Mouse (Mus musculus): ENCODE measurements at regions not wholly inside any gene's neighbourhood (a gene's known extent, or its start where the extent isn't known, plus 50 kb on each side); places are given as distances from the start of the nearest gene placed in this dataset.

- TF ChIP-seq POLR2A (IDR thresholded peaks at IDR 0.05; ENCODE audit: low read depth, low read length), result no peak
- Histone ChIP-seq H3K4me1 (ENCODE audit: control insufficient read depth, insufficient read depth, low read length) (peaks cover 12% of the 10 kb centered on the region), H3K27ac (ENCODE audit: insufficient read depth, low read length) (peak overlapping the region; percentile 95), H3K4me3 (ENCODE audit: insufficient read depth, low read length) (no peak overlapping the region)
Measured at GRCm38 (mm10) chr11:35065959-35066414, 55.0 kb upstream of the Slit3 start.

GRCm38 (mm10) chr11:35057791-35058190, 63.2 kb upstream of the Slit3 start:
- H3K27ac ChIP-seq (ENCODE audit: insufficient read depth, low read length), result no peak overlapping the region
- H3K4me1 ChIP-seq (ENCODE audit: control insufficient read depth, insufficient read depth, low read length), result peaks cover 16% of the 10 kb centered on the region
- no peak overlapping the region for H3K4me3 ChIP-seq (ENCODE audit: insufficient read depth, low read length)
- TF ChIP-seq CTCF (IDR thresholded peaks at IDR 0.05; ENCODE audit: borderline replicate concordance, insufficient read depth, low read length) (no peak), POLR2A (IDR thresholded peaks at IDR 0.05; ENCODE audit: low read depth, low read length) (no peak)

- H3K27ac ChIP-seq (ENCODE audit: insufficient read depth, low read length), result peak overlapping the region; percentile 65
- TF ChIP-seq CTCF (IDR thresholded peaks at IDR 0.05; ENCODE audit: borderline replicate concordance, insufficient read depth, low read length) (no peak), POLR2A (IDR thresholded peaks at IDR 0.05; ENCODE audit: low read depth, low read length) (no peak)
- no peak overlapping the region for H3K4me3 ChIP-seq (ENCODE audit: insufficient read depth, low read length)
- H3K4me1 ChIP-seq (ENCODE audit: control insufficient read depth, insufficient read depth, low read length), result peaks cover 16% of the 10 kb centered on the region
Measured at GRCm38 (mm10) chr11:35055496-35056125, 65.4 kb upstream of the Slit3 start.

- TF ChIP-seq POLR2A (IDR thresholded peaks at IDR 0.05; ENCODE audit: low read depth, low read length), result no peak
- TF ChIP-seq CTCF (IDR thresholded peaks at IDR 0.05; ENCODE audit: borderline replicate concordance, insufficient read depth, low read length), result no peak
- Histone ChIP-seq H3K4me1 (ENCODE audit: control insufficient read depth, insufficient read depth, low read length) (peaks cover 16% of the 10 kb centered on the region), H3K27ac (ENCODE audit: insufficient read depth, low read length) (peak overlapping the region; percentile 90), H3K4me3 (ENCODE audit: insufficient read depth, low read length) (no peak overlapping the region)
Measured at GRCm38 (mm10) chr11:35053613-35053950, 67.4 kb upstream of the Slit3 start.

GRCm38 (mm10) chr11:35052856-35053612, 68.0 kb upstream of the Slit3 start:
- no peak for TF ChIP-seq POLR2A (IDR thresholded peaks at IDR 0.05; ENCODE audit: low read depth, low read length)
- no peak for TF ChIP-seq CTCF (IDR thresholded peaks at IDR 0.05; ENCODE audit: borderline replicate concordance, insufficient read depth, low read length)
- Histone ChIP-seq H3K27ac (ENCODE audit: insufficient read depth, low read length) (peak overlapping the region; percentile 90), H3K4me1 (ENCODE audit: control insufficient read depth, insufficient read depth, low read length) (peaks cover 16% of the 10 kb centered on the region), H3K4me3 (ENCODE audit: insufficient read depth, low read length) (no peak overlapping the region)

- H3K27ac ChIP-seq (ENCODE audit: insufficient read depth, low read length), result no peak overlapping the region
- TF ChIP-seq POLR2A (IDR thresholded peaks at IDR 0.05; ENCODE audit: low read depth, low read length) (no peak), CTCF (IDR thresholded peaks at IDR 0.05; ENCODE audit: borderline replicate concordance, insufficient read depth, low read length) (no peak)
- H3K4me3 ChIP-seq (ENCODE audit: insufficient read depth, low read length), result no peak overlapping the region
- H3K4me1 ChIP-seq (ENCODE audit: control insufficient read depth, insufficient read depth, low read length), result peaks cover 10% of the 10 kb centered on the region
Measured at GRCm38 (mm10) chr11:35049663-35050215, 71.3 kb upstream of the Slit3 start.

GRCm38 (mm10) chr11:35044659-35045058, 76.4 kb upstream of the Slit3 start:
- Histone ChIP-seq H3K4me3 (ENCODE audit: insufficient read depth, low read length) (no peak overlapping the region), H3K27ac (ENCODE audit: insufficient read depth, low read length) (no peak overlapping the region), H3K4me1 (ENCODE audit: control insufficient read depth, insufficient read depth, low read length) (no peaks in the 10 kb centered on the region)
- TF ChIP-seq CTCF (IDR thresholded peaks at IDR 0.05; ENCODE audit: borderline replicate concordance, insufficient read depth, low read length), result no peak
- TF ChIP-seq POLR2A (IDR thresholded peaks at IDR 0.05; ENCODE audit: low read depth, low read length), result no peak

GRCm38 (mm10) chr11:35024448-35024847, 96.6 kb upstream of the Slit3 start:
- no peak overlapping the region for H3K27ac ChIP-seq (ENCODE audit: insufficient read depth, low read length)
- TF ChIP-seq POLR2A (IDR thresholded peaks at IDR 0.05; ENCODE audit: low read depth, low read length), result no peak
- TF ChIP-seq CTCF (IDR thresholded peaks at IDR 0.05; ENCODE audit: borderline replicate concordance, insufficient read depth, low read length), result no peak
- H3K4me3 ChIP-seq (ENCODE audit: insufficient read depth, low read length), result no peak overlapping the region
- peaks cover 3% of the 10 kb centered on the region for H3K4me1 ChIP-seq (ENCODE audit: control insufficient read depth, insufficient read depth, low read length)

GRCm38 (mm10) chr11:35023813-35024212, 97.2 kb upstream of the Slit3 start:
- Histone ChIP-seq H3K27ac (ENCODE audit: insufficient read depth, low read length) (no peak overlapping the region), H3K4me1 (ENCODE audit: control insufficient read depth, insufficient read depth, low read length) (peaks cover 3% of the 10 kb centered on the region), H3K4me3 (ENCODE audit: insufficient read depth, low read length) (no peak overlapping the region)
- TF ChIP-seq CTCF (IDR thresholded peaks at IDR 0.05; ENCODE audit: borderline replicate concordance, insufficient read depth, low read length) (no peak), POLR2A (IDR thresholded peaks at IDR 0.05; ENCODE audit: low read depth, low read length) (no peak)

- Histone ChIP-seq H3K27ac (ENCODE audit: insufficient read depth, low read length) (no peak overlapping the region), H3K4me3 (ENCODE audit: insufficient read depth, low read length) (no peak overlapping the region), H3K4me1 (ENCODE audit: control insufficient read depth, insufficient read depth, low read length) (peaks cover 3% of the 10 kb centered on the region)
- TF ChIP-seq POLR2A (IDR thresholded peaks at IDR 0.05; ENCODE audit: low read depth, low read length) (no peak), CTCF (IDR thresholded peaks at IDR 0.05; ENCODE audit: borderline replicate concordance, insufficient read depth, low read length) (no peak)
Measured at GRCm38 (mm10) chr11:35021990-35022625, 98.9 kb upstream of the Slit3 start.

All from embryonic fibroblast, embryonic 13.5 days (primary cell).